Mouse (Mus musculus): ENCODE results near the gene Gmeb2.

GRCm38 (mm10) chr2:181233443-181233842 is 54.4 kb downstream of the Gmeb2 start:
- no peak for TF ChIP-seq CTCF (IDR thresholded peaks at IDR 0.05; ENCODE audit: borderline replicate concordance, control insufficient read depth, extremely low read depth, insufficient read depth, low read length, poor library complexity)
- no peak for TF ChIP-seq POLR2A (IDR thresholded peaks at IDR 0.05; ENCODE audit: control insufficient read depth, extremely low read depth, insufficient read depth, low read length, poor library complexity)
